Mouse (Mus musculus): Measurements from ENCODE around the gene Nucb1. TPM values are rescaled to one million over a fixed set of nuclear protein-coding genes. Genes with fewer than 3 reads are reported as not detected.

Nucb1 gene
- polyA plus RNA-seq (2016; fragmentation: Nextera tagmentation; extraction: Ambion mirVana): 176 and 185 TPM in 2 replicates

- peak within 1 kb of the TSS; percentile 80 for H3K27ac ChIP-seq (ENCODE audit: poor library complexity, severe bottlenecking)
- no peaks in the 10 kb centered on the region for H3K27me3 ChIP-seq (replicated peaks)
- H3K9me3 ChIP-seq (replicated peaks): no peaks in the 10 kb centered on the region
- peak within 1 kb of the TSS; percentile 82 for H3K4me2 ChIP-seq
- H3K9ac ChIP-seq: peak within 1 kb of the TSS; percentile 83
- H3K4me1 ChIP-seq (replicated peaks): peaks cover 20% of the 10 kb centered on the region
- WGBS: under 1% methylated on average over 44 of the region's 44 CpGs
- H3K4me3 ChIP-seq: peak within 1 kb of the TSS; percentile 74
- H3K36me3 ChIP-seq: peaks cover 28% of the 10 kb centered on the region
- peak; percentile 91 for ATAC-seq (ENCODE audit: insufficient number of reproducible peaks, low FRiP score)
Observed at GRCm38 (mm10) chr7:45509912-45510787, at the start of gene Nucb1. TSS of gene Nucb1 (minus strand) at chr7:45510406.

GRCm38 (mm10) chr7:45558907-45559306 lies 48.7 kb upstream of the Nucb1 start:
- H3K9me3 ChIP-seq (replicated peaks): no peaks in the 10 kb centered on the region
- H3K27me3 ChIP-seq (replicated peaks): 0 out of 2 replicates have a peak, but pooled peaks cover 3% of the 10 kb centered on the region
- peaks cover 12% of the 10 kb centered on the region for H3K4me1 ChIP-seq (replicated peaks)
- H3K36me3 ChIP-seq: no peaks in the 10 kb centered on the region
- no peak overlapping the region for H3K27ac ChIP-seq (ENCODE audit: poor library complexity, severe bottlenecking)
- ATAC-seq (ENCODE audit: insufficient number of reproducible peaks, low FRiP score): no peak
- H3K4me3 ChIP-seq: no peak overlapping the region
- H3K4me2 ChIP-seq: no peak overlapping the region
- WGBS: 43% methylated on average over 5 of the region's 6 CpGs
- H3K9ac ChIP-seq: peak overlapping the region; percentile 43; the same call in 1 of the 2 replicates

GRCm38 (mm10) chr7:45555787-45556186 lies 45.6 kb upstream of the Nucb1 start:
- whole genome bisulfite sequencing: 19% methylated on average over 8 of the region's 8 CpGs
- H3K4me1 ChIP-seq (replicated peaks): peaks cover 13% of the 10 kb centered on the region; the same call in 1 of the 2 replicates
- no peaks in the 10 kb centered on the region for H3K9me3 ChIP-seq (replicated peaks)
- H3K27ac ChIP-seq (ENCODE audit: poor library complexity, severe bottlenecking): no peak overlapping the region
- H3K4me2 ChIP-seq: no peak overlapping the region
- no peaks in the 10 kb centered on the region for H3K36me3 ChIP-seq
- 0 out of 2 replicates have a peak, but pooled peaks cover 3% of the 10 kb centered on the region for H3K27me3 ChIP-seq (replicated peaks)
- H3K9ac ChIP-seq: no peak overlapping the region
- ATAC-seq (ENCODE audit: insufficient number of reproducible peaks, low FRiP score): no peak
- no peak overlapping the region for H3K4me3 ChIP-seq

- 45% methylated on average over 8 of the region's 8 CpGs for WGBS
- no peak within 1 kb of the TSS for H3K4me2 ChIP-seq
- 0 out of 2 replicates have a peak, but pooled peaks cover 3% of the 10 kb centered on the region for H3K27me3 ChIP-seq (replicated peaks)
- H3K9me3 ChIP-seq (replicated peaks): no peaks in the 10 kb centered on the region
- H3K4me1 ChIP-seq (replicated peaks): peaks cover 14% of the 10 kb centered on the region; the same call in 1 of the 2 replicates
- 0 out of 2 replicates have a peak within 1 kb of the TSS, but pooled peaks have one; percentile 32 for H3K9ac ChIP-seq
- H3K36me3 ChIP-seq: no peaks in the 10 kb centered on the region
- H3K27ac ChIP-seq (ENCODE audit: poor library complexity, severe bottlenecking): no peak within 1 kb of the TSS
- H3K4me3 ChIP-seq: no peak within 1 kb of the TSS
- ATAC-seq (ENCODE audit: insufficient number of reproducible peaks, low FRiP score): no peak
Observed at GRCm38 (mm10) chr7:45554744-45555143, 44.5 kb upstream of the Nucb1 start, which contains the start of gene Hsd17b14. TSS of gene Hsd17b14 (plus strand) at chr7:45554893.

GRCm38 (mm10) chr7:45553990-45554389 lies 43.8 kb upstream of the Nucb1 start:
- Histone ChIP-seq H3K36me3 (no peaks in the 10 kb centered on the region), H3K9ac (no peak overlapping the region), H3K4me1 (replicated peaks) (peaks cover 14% of the 10 kb centered on the region; the same call in 1 of the 2 replicates), H3K9me3 (replicated peaks) (no peaks in the 10 kb centered on the region), H3K4me2 (no peak overlapping the region), H3K27me3 (replicated peaks) (0 out of 2 replicates have a peak, but pooled peaks cover 3% of the 10 kb centered on the region), H3K27ac (ENCODE audit: poor library complexity, severe bottlenecking) (no peak overlapping the region), H3K4me3 (no peak overlapping the region)
- ATAC-seq (ENCODE audit: insufficient number of reproducible peaks, low FRiP score): no peak
- WGBS: 86% methylated on average over 2 of the region's 2 CpGs

GRCm38 (mm10) chr7:45553519-45553918 lies 43.3 kb upstream of the Nucb1 start:
- no peak; the same call in 1 of the 2 replicates for ATAC-seq (ENCODE audit: insufficient number of reproducible peaks, low FRiP score)
- Histone ChIP-seq H3K4me2 (no peak overlapping the region), H3K27ac (ENCODE audit: poor library complexity, severe bottlenecking) (no peak overlapping the region), H3K9me3 (replicated peaks) (no peaks in the 10 kb centered on the region), H3K36me3 (no peaks in the 10 kb centered on the region), H3K4me1 (replicated peaks) (0 out of 2 replicates have a peak, but pooled peaks cover 14% of the 10 kb centered on the region), H3K27me3 (replicated peaks) (0 out of 2 replicates have a peak, but pooled peaks cover 3% of the 10 kb centered on the region), H3K9ac (no peak overlapping the region), H3K4me3 (no peak overlapping the region)
- 50% methylated on average over 8 of the region's 8 CpGs for WGBS

GRCm38 (mm10) chr7:45551512-45551883 lies 41.3 kb upstream of the Nucb1 start:
- Histone ChIP-seq H3K9me3 (replicated peaks) (no peaks in the 10 kb centered on the region), H3K4me3 (no peak overlapping the region), H3K4me1 (replicated peaks) (0 out of 2 replicates have a peak, but pooled peaks cover 14% of the 10 kb centered on the region), H3K9ac (no peak overlapping the region), H3K36me3 (no peaks in the 10 kb centered on the region), H3K27ac (ENCODE audit: poor library complexity, severe bottlenecking) (no peak overlapping the region), H3K27me3 (replicated peaks) (0 out of 2 replicates have a peak, but pooled peaks cover 3% of the 10 kb centered on the region), H3K4me2 (no peak overlapping the region)
- no peak for ATAC-seq (ENCODE audit: insufficient number of reproducible peaks, low FRiP score)
- WGBS: 73% methylated on average over 8 of the region's 8 CpGs

GRCm38 (mm10) chr7:45550821-45551511 lies 40.8 kb upstream of the Nucb1 start:
- 0 out of 2 replicates have a peak, but pooled peaks cover 13% of the 10 kb centered on the region for H3K4me1 ChIP-seq (replicated peaks)
- no peak for ATAC-seq (ENCODE audit: insufficient number of reproducible peaks, low FRiP score)
- H3K4me2 ChIP-seq: no peak overlapping the region
- 72% methylated on average over 11 of the region's 11 CpGs for WGBS
- no peaks in the 10 kb centered on the region for H3K36me3 ChIP-seq
- H3K9me3 ChIP-seq (replicated peaks): no peaks in the 10 kb centered on the region
- no peak overlapping the region for H3K27ac ChIP-seq (ENCODE audit: poor library complexity, severe bottlenecking)
- H3K9ac ChIP-seq: no peak overlapping the region
- no peak overlapping the region for H3K4me3 ChIP-seq
- 0 out of 2 replicates have a peak, but pooled peaks cover 3% of the 10 kb centered on the region for H3K27me3 ChIP-seq (replicated peaks)

GRCm38 (mm10) chr7:45549641-45550436 lies 39.6 kb upstream of the Nucb1 start:
- 88% methylated on average over 16 of the region's 16 CpGs for WGBS
- H3K27ac ChIP-seq (ENCODE audit: poor library complexity, severe bottlenecking): no peak overlapping the region
- no peak overlapping the region for H3K9ac ChIP-seq
- H3K9me3 ChIP-seq (replicated peaks): no peaks in the 10 kb centered on the region
- no peak for ATAC-seq (ENCODE audit: insufficient number of reproducible peaks, low FRiP score)
- no peak overlapping the region for H3K4me3 ChIP-seq
- H3K27me3 ChIP-seq (replicated peaks): 0 out of 2 replicates have a peak, but pooled peaks cover 3% of the 10 kb centered on the region
- H3K36me3 ChIP-seq: no peaks in the 10 kb centered on the region
- H3K4me1 ChIP-seq (replicated peaks): 0 out of 2 replicates have a peak, but pooled peaks cover 12% of the 10 kb centered on the region
- no peak overlapping the region for H3K4me2 ChIP-seq

GRCm38 (mm10) chr7:45544525-45544924 lies 34.3 kb upstream of the Nucb1 start:
- H3K36me3 ChIP-seq: no peaks in the 10 kb centered on the region
- no peaks in the 10 kb centered on the region for H3K27me3 ChIP-seq (replicated peaks)
- H3K9ac ChIP-seq: no peak overlapping the region
- 84% methylated on average over 1 of the region's 1 CpGs for WGBS
- H3K9me3 ChIP-seq (replicated peaks): no peaks in the 10 kb centered on the region; the same call in 1 of the 2 replicates
- no peak overlapping the region for H3K4me3 ChIP-seq
- H3K4me1 ChIP-seq (replicated peaks): no peaks in the 10 kb centered on the region
- no peak overlapping the region for H3K4me2 ChIP-seq
- no peak for ATAC-seq (ENCODE audit: insufficient number of reproducible peaks, low FRiP score)
- H3K27ac ChIP-seq (ENCODE audit: poor library complexity, severe bottlenecking): no peak overlapping the region

Data from heart, embryonic 12.5 days (tissue).